Mouse (Mus musculus) CD4-positive naive resting alpha-beta T cell, adult 57 days (primary cell): ENCODE measurements around the gene Clic6. TPM values are rescaled to one million over a fixed set of nuclear protein-coding genes. Genes with fewer than 3 reads are reported as not detected.

Experiments
- total RNA-seq: library from RNA; stranded (reverse); gene quantifications from one replicate; pipeline ENCODE4 v1.2.4, GENCODE M21; 2023

Clic6 gene
- not detected for total RNA-seq

GRCm38 (mm10) chr16:92485436-92485835, at the start of gene Clic6:
Gene Clic6, plus strand, starts transcription at chr16:92485736.

GRCm38 (mm10) chr16:92470706-92471105, 14.8 kb upstream of the Clic6 start, which contains the start of gene Rcan1:
Gene Rcan1, minus strand, starts transcription at chr16:92470867.

Other genes with a start within 250 kb of the Clic6 start
- not detected for gene Kcne2, start 193.3 kb upstream of the Clic6 start, total RNA-seq
- 15.6 TPM for gene Smim11, start 184.4 kb upstream of the Clic6 start, total RNA-seq
- not detected for gene Fam243, start 164.3 kb upstream of the Clic6 start, total RNA-seq
- not detected for gene Kcne1, start 126.3 kb upstream of the Clic6 start, total RNA-seq
- 6.6 TPM for gene Rcan1, start 14.9 kb upstream of the Clic6 start, total RNA-seq